10 mouse cellular contexts compared by ENCODE assay signal in genomic region chr8:26972801-26973200, GRCm38 (mm10). TPM values are rescaled to one million over a fixed set of nuclear protein-coding genes. Genes with fewer than 3 reads are reported as not detected.
DNase-seq lines count a peak whose midpoint lies in the region.
"Had no signal": no experiment of that assay in that cellular context is flagged by ENCODE, and none has a peak within 500 bp of the region (broad histone marks: within the 10 kb centered on the region; RNA-seq: fewer than 3 reads in every experiment).

No protein-coding gene starts in this region.

- peak; percentile 70 for DNase-seq in adrenal gland, postnatal 14 days
- no peak for DNase-seq in adrenal gland, adult 18-20 months (ENCODE audit: low spot score in 2 of 2)
- peak; percentile 62 for DNase-seq in kidney, postnatal 10 days
- no peak for DNase-seq in kidney, adult 9 months
- peak; percentile 90 for DNase-seq in adipocyte (ENCODE audit: low spot score)
- peak; percentile 41 to 78 for DNase-seq in kidney, postnatal 25 days
- no peak for DNase-seq in thymus, postnatal 14 days
- no peak for DNase-seq in T-cell, adult 2 months (ENCODE audit: low spot score)
- DNase-seq: B cell, adult 2 months; cerebellum, postnatal 14 days had no signal

RNA-seq across cellular contexts. Expression of gene Zfp703, which starts 4.3 kb away (rescaled TPM):
- total RNA-seq in adrenal gland, postnatal 14 days (2021) = 114 and 119 TPM in 2 replicates
- total RNA-seq in adrenal gland, adult 18-20 months (2021) = 100 to 1,000 TPM; 107 to 163 TPM

Comparison
In these comparisons a context has a peak if more than half of its experiments do, and no peak if none do; other contexts are left out.
1. DNase-seq: peak in adrenal gland, postnatal 14 days (single experiment), kidney, postnatal 10 days (single experiment), adipocyte (single experiment) and kidney, postnatal 25 days (2 of 2); none in adrenal gland, adult 18-20 months (0 of 2), kidney, adult 9 months (single experiment), thymus, postnatal 14 days (single experiment) and T-cell, adult 2 months (single experiment).